Mouse (Mus musculus): Measurements from ENCODE around the gene Gramd2. TPM values are rescaled to one million over a fixed set of nuclear protein-coding genes. Genes with fewer than 3 reads are reported as not detected.
"Not testable (repeated sequence)": the region's sequence is repeated elsewhere in the genome, so short reads cannot be mapped to it uniquely, and the experiment has no call there.

Gramd2 gene
- polyA plus RNA-seq, 1 experiment, result 113 TPM

GRCm38 (mm10) chr9:59750267-59751065 lies 70.5 kb downstream of the Gramd2 start, which contains the start of the genes Senp8 and Myo9a:
Gene Senp8 (minus strand): TSS chr9:59750710.
Gene Myo9a (plus strand): TSS chr9:59750896.
- Histone ChIP-seq H3K4me3 (replicated peaks; ENCODE audit: extremely low read depth, low read depth, low read length) (peak within 1 kb of the TSS; percentile 100), H3K4me1 (ENCODE audit: control insufficient read depth, insufficient read depth, low read length) (peaks cover 3% of the 10 kb centered on the region)
- WGBS, result 1% methylated on average over 58 of the region's 59 CpGs
- peak; percentile 100 for DNase-seq
- TF ChIP-seq POLR2A (IDR thresholded peaks at IDR 0.05; ENCODE audit: borderline replicate concordance, extremely low read depth, low read depth, low read length) (peak; percentile 59; the same call in 1 of the 2 replicates), CTCF (IDR thresholded peaks at IDR 0.05; ENCODE audit: insufficient read depth, low read length) (no peak)

- DNase-seq, result peak; percentile 96
- TF ChIP-seq POLR2A (IDR thresholded peaks at IDR 0.05; ENCODE audit: borderline replicate concordance, extremely low read depth, low read depth, low read length), result peak; percentile 18
- no peak for TF ChIP-seq CTCF (IDR thresholded peaks at IDR 0.05; ENCODE audit: insufficient read depth, low read length)
- Histone ChIP-seq H3K4me1 (ENCODE audit: control insufficient read depth, insufficient read depth, low read length) (peaks cover 3% of the 10 kb centered on the region), H3K4me3 (replicated peaks; ENCODE audit: extremely low read depth, low read depth, low read length) (peak overlapping the region; percentile 97)
- 0% methylated on average over 48 of the region's 49 CpGs for WGBS
Observed at GRCm38 (mm10) chr9:59751066-59751581, 71.2 kb downstream of the Gramd2 start.

GRCm38 (mm10) chr9:59751966-59752365 lies 72.0 kb downstream of the Gramd2 start:
- peak overlapping the region; percentile 97 for H3K4me3 ChIP-seq (replicated peaks; ENCODE audit: extremely low read depth, low read depth, low read length)
- no peak for DNase-seq
- TF ChIP-seq POLR2A (IDR thresholded peaks at IDR 0.05; ENCODE audit: borderline replicate concordance, extremely low read depth, low read depth, low read length) (no peak), CTCF (IDR thresholded peaks at IDR 0.05; ENCODE audit: insufficient read depth, low read length) (no peak)
- H3K4me1 ChIP-seq (ENCODE audit: control insufficient read depth, insufficient read depth, low read length), result peaks cover 3% of the 10 kb centered on the region
- WGBS, result 0% methylated on average over 2 of the region's 2 CpGs

GRCm38 (mm10) chr9:59755199-59755598 lies 75.3 kb downstream of the Gramd2 start:
- 49% methylated on average over 2 of the region's 2 CpGs for WGBS
- Histone ChIP-seq H3K4me3 (replicated peaks; ENCODE audit: extremely low read depth, low read depth, low read length) (no peak overlapping the region), H3K4me1 (ENCODE audit: control insufficient read depth, insufficient read depth, low read length) (no peaks in the 10 kb centered on the region; the same call in 1 of the 2 replicates)
- TF ChIP-seq CTCF (IDR thresholded peaks at IDR 0.05; ENCODE audit: insufficient read depth, low read length) (no peak), POLR2A (IDR thresholded peaks at IDR 0.05; ENCODE audit: borderline replicate concordance, extremely low read depth, low read depth, low read length) (no peak)
- DNase-seq, result no peak

- H3K4me1 ChIP-seq (ENCODE audit: control insufficient read depth, insufficient read depth, low read length); DNase-seq; H3K4me3 ChIP-seq (replicated peaks; ENCODE audit: extremely low read depth, low read depth, low read length): not testable (repeated sequence)
- WGBS, result 90% methylated on average over 3 of the region's 3 CpGs
Observed at GRCm38 (mm10) chr9:59757016-59757415, 77.1 kb downstream of the Gramd2 start.

DNA sequence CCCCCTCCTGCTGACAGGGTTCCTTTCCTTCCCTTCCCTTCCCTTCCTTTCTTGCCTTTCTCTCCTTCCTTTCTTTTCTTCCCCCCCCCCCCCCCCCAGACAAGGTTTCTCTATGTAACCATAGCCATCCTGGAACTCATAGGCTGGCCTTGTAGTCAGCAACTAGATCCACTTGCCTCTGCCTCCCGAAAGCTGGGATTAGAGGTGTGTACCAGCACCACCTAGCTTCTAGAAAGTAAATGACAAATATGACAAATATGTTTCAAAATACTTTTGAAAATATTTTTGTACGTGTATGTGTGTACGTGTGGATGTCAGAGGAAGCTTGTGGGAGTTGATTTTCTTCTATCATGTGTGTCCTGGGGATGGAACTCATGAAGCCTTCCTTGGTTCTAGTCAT lies 80.6 kb downstream of the Gramd2 start:
- TF ChIP-seq POLR2A (IDR thresholded peaks at IDR 0.05; ENCODE audit: borderline replicate concordance, extremely low read depth, low read depth, low read length) (no peak), CTCF (IDR thresholded peaks at IDR 0.05; ENCODE audit: insufficient read depth, low read length) (peak; percentile 44; the same call in 1 of the 2 replicates)
- 18% methylated on average over 3 of the region's 3 CpGs for WGBS

DNA sequence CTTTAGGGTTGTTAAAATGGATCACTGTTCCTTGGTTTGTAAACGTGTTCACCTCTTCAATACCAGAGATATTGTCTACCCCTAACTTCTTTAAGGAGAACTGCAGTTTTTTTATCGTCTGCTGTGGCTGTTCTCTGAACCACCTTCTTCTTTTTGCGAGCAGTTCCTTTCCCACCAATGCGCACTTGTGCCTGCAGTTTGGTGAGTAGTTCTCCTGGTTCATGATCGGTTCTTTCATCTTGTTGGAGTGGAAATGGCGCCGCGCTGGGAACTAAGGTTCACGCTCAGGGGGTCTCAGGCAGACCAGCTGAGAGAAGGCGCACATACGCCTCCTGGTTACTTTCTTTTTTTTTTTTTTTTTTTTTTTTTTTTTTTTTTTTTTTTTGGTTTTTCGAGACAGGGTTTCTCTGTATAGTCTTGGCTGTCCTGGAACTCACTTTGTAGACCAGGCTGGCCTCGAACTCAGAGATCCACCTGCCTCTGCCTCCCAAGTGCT lies 87.1 kb downstream of the Gramd2 start:
- not testable (repeated sequence) for H3K4me3 ChIP-seq (replicated peaks; ENCODE audit: extremely low read depth, low read depth, low read length); H3K4me1 ChIP-seq (ENCODE audit: control insufficient read depth, insufficient read depth, low read length); DNase-seq
- WGBS, result 92% methylated on average over 12 of the region's 13 CpGs

More for the DNA sequence above, 80.6 kb downstream of the Gramd2 start:
- no peak for DNase-seq
- no peaks in the 10 kb centered on the region; the same call in 1 of the 2 replicates for H3K4me1 ChIP-seq (ENCODE audit: control insufficient read depth, insufficient read depth, low read length)
- H3K4me3 ChIP-seq (replicated peaks; ENCODE audit: extremely low read depth, low read depth, low read length), result no peak overlapping the region

Other genes with a start within 250 kb of the Gramd2 start
- 15.0 and 20.1 TPM in 2 replicates for gene Arih1, start 193.5 kb upstream of the Gramd2 start, polyA plus RNA-seq (2012; rRNA removed)
- gene Hexa, start 140.6 kb upstream of the Gramd2 start, polyA plus RNA-seq (2012; rRNA removed), result 90.7 and 106 TPM in 2 replicates
- 0.36 and 0.64 TPM in 2 replicates for gene Tmem202, start 140.3 kb upstream of the Gramd2 start, polyA plus RNA-seq (2012; rRNA removed)
- 0.07 and 0.15 TPM in 2 replicates for gene Celf6, start 102.2 kb upstream of the Gramd2 start, polyA plus RNA-seq (2012; rRNA removed)
- gene Parp6, start 62.9 kb upstream of the Gramd2 start, polyA plus RNA-seq (2012; rRNA removed), result 23.5 and 43.6 TPM in 2 replicates
- 559 and 708 TPM in 2 replicates for gene Pkm, start 23.8 kb upstream of the Gramd2 start, polyA plus RNA-seq (2012; rRNA removed)
- gene Senp8, start 70.6 kb downstream of the Gramd2 start, polyA plus RNA-seq (2012; rRNA removed), result 1.2 and 1.3 TPM in 2 replicates
- gene Myo9a, start 70.8 kb downstream of the Gramd2 start, polyA plus RNA-seq (2012; rRNA removed), result 2.6 and 5.2 TPM in 2 replicates